Mouse (Mus musculus): ENCODE measurements at regions not wholly inside any gene's neighbourhood (a gene's known extent, or its start where the extent isn't known, plus 50 kb on each side); places are given as distances from the start of the nearest gene placed in this dataset.

GRCm38 (mm10) chrX:164878336-164878735 lies 101.8 kb downstream of the Mospd2 start:
- Histone ChIP-seq H3K4me3 (replicated peaks; ENCODE audit: low read length) (no peak overlapping the region), H3K4me1 (replicated peaks; ENCODE audit: control insufficient read depth, insufficient read depth, low read length) (no peaks in the 10 kb centered on the region), H3K9ac (replicated peaks; ENCODE audit: low read depth, low read length) (no peak overlapping the region), H3K36me3 (ENCODE audit: control insufficient read depth, insufficient read depth) (no peaks in the 10 kb centered on the region), H3K9me3 (ENCODE audit: control insufficient read depth, low read length) (no peaks in the 10 kb centered on the region), H3K4me2 (ENCODE audit: low read length) (no peak overlapping the region), H3K27ac (ENCODE audit: low read length) (no peak overlapping the region), H3K27me3 (replicated peaks; ENCODE audit: control insufficient read depth, insufficient read depth, low read length) (no peaks in the 10 kb centered on the region)
- 48% methylated on average over 3 of the region's 3 CpGs for WGBS
- no peak for ATAC-seq

GRCm38 (mm10) chrX:164840393-164840792 lies 139.8 kb downstream of the Mospd2 start:
- Histone ChIP-seq H3K27ac (ENCODE audit: low read length) (no peak overlapping the region), H3K9me3 (ENCODE audit: control insufficient read depth, low read length) (no peaks in the 10 kb centered on the region), H3K36me3 (ENCODE audit: control insufficient read depth, insufficient read depth) (no peaks in the 10 kb centered on the region), H3K4me1 (replicated peaks; ENCODE audit: control insufficient read depth, insufficient read depth, low read length) (no peaks in the 10 kb centered on the region), H3K4me2 (ENCODE audit: low read length) (no peak overlapping the region), H3K27me3 (replicated peaks; ENCODE audit: control insufficient read depth, insufficient read depth, low read length) (no peaks in the 10 kb centered on the region), H3K9ac (replicated peaks; ENCODE audit: low read depth, low read length) (no peak overlapping the region), H3K4me3 (replicated peaks; ENCODE audit: low read length) (no peak overlapping the region)
- WGBS = 90% methylated on average over 6 of the region's 6 CpGs
- no peak for ATAC-seq

DNA sequence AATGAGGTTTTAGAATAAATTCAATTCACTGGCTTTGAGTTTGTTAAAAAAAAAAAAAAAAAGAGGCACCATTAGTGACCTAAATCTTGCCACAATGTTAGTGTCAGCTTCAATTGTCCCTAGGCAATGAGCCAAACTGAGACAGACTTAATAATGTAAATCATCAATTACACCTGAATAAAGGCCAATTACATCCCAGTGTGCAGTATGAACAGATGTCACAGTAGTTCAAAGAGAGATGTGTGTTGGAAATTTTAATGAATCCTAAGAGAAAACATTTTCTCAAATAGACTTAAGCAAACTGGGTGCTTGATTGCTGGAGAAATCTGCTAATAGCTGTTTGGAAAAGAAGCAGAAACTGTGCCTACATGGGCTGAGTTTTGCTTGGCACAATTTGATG lies 159.3 kb downstream of the Mospd2 start:
- no peak overlapping the region for H3K4me2 ChIP-seq (ENCODE audit: low read length)
- H3K9me3 ChIP-seq (ENCODE audit: control insufficient read depth, low read length) = no peaks in the 10 kb centered on the region
- ATAC-seq = peak; percentile 69

GRCm38 (mm10) chrX:164787293-164787692 lies 192.9 kb downstream of the Mospd2 start:
- no peak overlapping the region for H3K4me2 ChIP-seq (ENCODE audit: low read length)
- 56% methylated on average over 3 of the region's 3 CpGs for WGBS
- no peaks in the 10 kb centered on the region for H3K9me3 ChIP-seq (ENCODE audit: control insufficient read depth, low read length)
- ATAC-seq = no peak
- no peaks in the 10 kb centered on the region for H3K4me1 ChIP-seq (replicated peaks; ENCODE audit: control insufficient read depth, insufficient read depth, low read length)
- no peak overlapping the region for H3K27ac ChIP-seq (ENCODE audit: low read length)
- no peaks in the 10 kb centered on the region for H3K36me3 ChIP-seq (ENCODE audit: control insufficient read depth, insufficient read depth)
- no peak overlapping the region for H3K4me3 ChIP-seq (replicated peaks; ENCODE audit: low read length)
- no peaks in the 10 kb centered on the region for H3K27me3 ChIP-seq (replicated peaks; ENCODE audit: control insufficient read depth, insufficient read depth, low read length)
- no peak overlapping the region for H3K9ac ChIP-seq (replicated peaks; ENCODE audit: low read depth, low read length)

More for the DNA sequence above, 159.3 kb downstream of the Mospd2 start:
- Histone ChIP-seq H3K27ac (ENCODE audit: low read length) (no peak overlapping the region), H3K4me3 (replicated peaks; ENCODE audit: low read length) (no peak overlapping the region), H3K36me3 (ENCODE audit: control insufficient read depth, insufficient read depth) (no peaks in the 10 kb centered on the region), H3K27me3 (replicated peaks; ENCODE audit: control insufficient read depth, insufficient read depth, low read length) (no peaks in the 10 kb centered on the region), H3K4me1 (replicated peaks; ENCODE audit: control insufficient read depth, insufficient read depth, low read length) (no peaks in the 10 kb centered on the region), H3K9ac (replicated peaks; ENCODE audit: low read depth, low read length) (no peak overlapping the region)

DNA sequence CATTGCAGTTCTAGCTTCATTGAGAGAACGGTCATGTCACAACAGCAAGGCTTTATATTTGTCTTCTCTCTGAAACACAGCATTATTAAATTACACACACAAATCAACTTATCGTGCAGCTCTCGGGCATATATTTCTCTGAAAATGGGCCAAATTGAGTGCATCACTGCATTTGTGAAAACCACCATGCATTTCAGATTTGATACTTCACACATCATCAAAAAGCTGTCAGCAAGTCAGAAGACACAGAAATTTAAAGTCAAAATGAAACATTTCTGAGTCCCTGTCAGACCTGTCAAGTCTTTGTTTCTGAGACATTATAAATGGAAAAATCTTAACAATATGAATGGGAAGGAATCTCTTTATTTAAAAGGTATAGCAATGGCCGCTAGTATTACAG lies 215.3 kb downstream of the Mospd2 start:
- no peak overlapping the region for H3K4me2 ChIP-seq (ENCODE audit: low read length)
- H3K9me3 ChIP-seq (ENCODE audit: control insufficient read depth, low read length) = no peaks in the 10 kb centered on the region
- 73% methylated on average over 4 of the region's 4 CpGs for WGBS
- no peaks in the 10 kb centered on the region for H3K4me1 ChIP-seq (replicated peaks; ENCODE audit: control insufficient read depth, insufficient read depth, low read length)
- no peak overlapping the region for H3K27ac ChIP-seq (ENCODE audit: low read length)
- ATAC-seq = peak; percentile 37
- H3K27me3 ChIP-seq (replicated peaks; ENCODE audit: control insufficient read depth, insufficient read depth, low read length) = no peaks in the 10 kb centered on the region
- no peak overlapping the region for H3K4me3 ChIP-seq (replicated peaks; ENCODE audit: low read length)
- no peaks in the 10 kb centered on the region for H3K36me3 ChIP-seq (ENCODE audit: control insufficient read depth, insufficient read depth)
- no peak overlapping the region for H3K9ac ChIP-seq (replicated peaks; ENCODE audit: low read depth, low read length)

DNA sequence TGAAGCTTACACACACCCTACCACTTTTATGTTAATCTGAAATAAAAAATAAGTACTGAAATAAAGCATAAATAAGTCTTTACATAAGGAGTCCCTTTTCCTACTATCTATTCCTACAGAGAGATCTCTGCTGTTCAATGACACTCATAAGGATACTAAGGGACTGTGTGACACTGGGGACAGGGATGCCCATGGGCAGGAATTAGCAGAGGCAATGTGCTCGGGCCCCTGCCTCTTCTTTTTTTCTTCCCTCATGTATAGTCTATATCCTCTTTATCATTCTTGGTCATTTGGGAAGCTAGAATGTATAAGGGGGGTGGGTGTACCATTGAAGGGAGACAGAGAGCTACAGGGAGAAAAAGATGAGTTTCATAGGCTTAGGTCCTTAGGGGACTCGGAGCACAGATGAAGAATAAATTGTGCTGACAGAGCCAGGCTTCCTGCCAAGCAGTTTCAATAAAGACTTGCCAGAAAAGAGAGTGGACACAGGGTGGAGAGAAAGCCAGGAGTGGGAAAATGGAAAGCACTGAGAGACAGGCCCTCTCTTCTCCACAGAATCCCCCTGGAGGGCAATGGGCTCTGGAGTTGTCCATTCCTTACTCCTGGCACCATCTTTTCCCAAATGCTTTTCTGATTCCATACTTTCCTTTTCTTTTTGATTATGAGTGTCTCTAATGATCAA lies 216.3 kb downstream of the Mospd2 start:
- no peak overlapping the region; the same call in 1 of the 2 replicates for H3K27ac ChIP-seq (ENCODE audit: low read length)
- ATAC-seq = peak; percentile 95
- no peaks in the 10 kb centered on the region for H3K36me3 ChIP-seq (ENCODE audit: control insufficient read depth, insufficient read depth)
- no peaks in the 10 kb centered on the region for H3K9me3 ChIP-seq (ENCODE audit: control insufficient read depth, low read length)
- H3K4me2 ChIP-seq (ENCODE audit: low read length) = no peak overlapping the region
- no peak overlapping the region for H3K4me3 ChIP-seq (replicated peaks; ENCODE audit: low read length)
- no peak overlapping the region for H3K9ac ChIP-seq (replicated peaks; ENCODE audit: low read depth, low read length)
- 46% methylated on average over 2 of the region's 2 CpGs for WGBS
- H3K4me1 ChIP-seq (replicated peaks; ENCODE audit: control insufficient read depth, insufficient read depth, low read length) = no peaks in the 10 kb centered on the region
- no peaks in the 10 kb centered on the region for H3K27me3 ChIP-seq (replicated peaks; ENCODE audit: control insufficient read depth, insufficient read depth, low read length)

DNA sequence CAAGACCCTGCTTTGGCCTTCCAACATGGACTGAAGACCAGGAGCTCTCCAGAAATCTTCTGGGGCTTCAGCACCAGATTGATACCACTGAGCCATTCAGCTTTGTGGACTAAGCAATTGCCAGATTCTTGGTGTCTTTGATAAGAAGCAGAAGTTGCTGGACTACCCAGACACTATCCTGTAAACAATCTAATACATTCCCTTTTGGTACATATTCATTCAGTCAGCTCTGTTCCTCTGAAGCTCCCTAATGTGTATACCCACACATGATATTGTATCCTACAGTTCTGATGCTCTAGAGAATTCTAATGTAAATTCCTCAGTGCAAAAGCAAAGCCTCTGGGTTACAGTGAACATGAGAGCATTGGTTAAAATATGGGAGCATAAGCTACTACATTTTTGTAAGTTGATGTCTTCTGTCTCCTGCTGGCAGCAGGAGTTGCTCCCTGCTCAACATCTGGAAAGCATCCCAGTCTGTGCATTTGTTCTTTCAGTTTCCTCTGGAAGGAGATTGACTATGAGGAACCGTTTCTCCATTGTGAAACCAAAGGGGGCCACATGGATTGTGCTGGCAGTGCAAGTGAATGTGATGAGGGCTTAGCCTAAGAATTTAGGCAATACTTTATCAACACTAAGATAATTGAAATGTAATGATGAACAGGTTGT lies 234.5 kb downstream of the Mospd2 start:
- no peaks in the 10 kb centered on the region for H3K9me3 ChIP-seq (ENCODE audit: control insufficient read depth, low read length)
- no peak overlapping the region for H3K9ac ChIP-seq (replicated peaks; ENCODE audit: low read depth, low read length)
- no peaks in the 10 kb centered on the region for H3K4me1 ChIP-seq (replicated peaks; ENCODE audit: control insufficient read depth, insufficient read depth, low read length)
- no peak overlapping the region for H3K4me2 ChIP-seq (ENCODE audit: low read length)
- no peaks in the 10 kb centered on the region for H3K36me3 ChIP-seq (ENCODE audit: control insufficient read depth, insufficient read depth)
- no peaks in the 10 kb centered on the region for H3K27me3 ChIP-seq (replicated peaks; ENCODE audit: control insufficient read depth, insufficient read depth, low read length)
- no peak overlapping the region for H3K4me3 ChIP-seq (replicated peaks; ENCODE audit: low read length)
- no peak for ATAC-seq
- H3K27ac ChIP-seq (ENCODE audit: low read length) = no peak overlapping the region
- 58% methylated on average over 1 of the region's 1 CpGs for WGBS
